Mouse (Mus musculus): ENCODE data around the gene Cacng4. TPM values are rescaled to one million over a fixed set of nuclear protein-coding genes. Genes with fewer than 3 reads are reported as not detected.

The Cacng4 gene
- polyA plus RNA-seq, 1 experiment: 0.14 TPM

DNA sequence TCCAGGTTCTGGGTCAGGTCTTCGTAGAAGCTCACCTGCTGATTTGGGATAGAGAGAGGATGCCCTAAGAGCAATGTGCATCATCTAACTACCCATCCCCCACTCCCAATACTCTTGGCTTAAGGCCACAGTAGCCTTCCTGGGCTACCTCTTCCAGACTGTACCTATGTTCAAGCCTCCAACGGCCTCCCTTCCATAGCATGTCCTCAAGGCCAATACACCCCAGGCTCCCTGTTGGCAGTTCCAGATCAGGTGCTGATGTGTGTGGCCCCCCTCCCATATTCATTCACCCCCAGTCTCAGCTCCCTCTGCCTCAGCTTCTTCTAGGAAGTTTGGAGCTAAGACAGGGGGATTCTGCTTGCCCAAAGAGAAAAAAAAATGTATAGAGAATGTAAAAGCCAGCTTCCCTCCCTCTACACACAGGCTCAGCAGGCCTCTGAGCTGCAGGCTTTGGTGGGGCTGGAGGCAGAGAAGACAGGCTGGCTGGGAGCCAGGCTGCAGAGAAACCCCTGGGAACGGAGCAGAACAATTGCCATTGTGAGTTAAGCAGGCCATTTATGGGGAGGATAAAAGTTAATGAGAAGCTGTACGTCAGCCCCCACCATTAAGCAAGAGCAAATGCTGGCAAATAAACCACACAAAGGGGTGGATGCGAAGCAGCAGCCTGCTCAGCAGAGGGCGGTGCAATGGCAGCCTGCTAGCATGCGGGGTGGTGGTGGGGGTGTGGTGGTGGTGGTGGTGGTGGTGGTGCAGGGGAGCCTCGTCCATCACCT lies 31.5 kb downstream of the Cacng4 start:
- Histone ChIP-seq H3ac (ENCODE audit: control insufficient read depth, insufficient read length) (no peak overlapping the region), H3K36me3 (ENCODE audit: control insufficient read depth, insufficient read depth) (no peaks in the 10 kb centered on the region), H3K4me3 (no peak overlapping the region), H3K4me2 (ENCODE audit: low read depth) (no peak overlapping the region), H3K79me2 (ENCODE audit: control insufficient read depth, insufficient read depth) (no peaks in the 10 kb centered on the region), H3K27me3 (ENCODE audit: control insufficient read depth, insufficient read depth, insufficient read length) (no peaks in the 10 kb centered on the region)
- TF ChIP-seq MYOG (IDR thresholded peaks at IDR 0.05; ENCODE audit: control insufficient read depth in 1 of 3, insufficient read depth in 1 of 3, insufficient read length in 2 of 3, low read depth in 2 of 3) (no peak), TCF3 (IDR thresholded peaks at IDR 0.05; ENCODE audit: insufficient read length, low read depth) (no peak)

DNA sequence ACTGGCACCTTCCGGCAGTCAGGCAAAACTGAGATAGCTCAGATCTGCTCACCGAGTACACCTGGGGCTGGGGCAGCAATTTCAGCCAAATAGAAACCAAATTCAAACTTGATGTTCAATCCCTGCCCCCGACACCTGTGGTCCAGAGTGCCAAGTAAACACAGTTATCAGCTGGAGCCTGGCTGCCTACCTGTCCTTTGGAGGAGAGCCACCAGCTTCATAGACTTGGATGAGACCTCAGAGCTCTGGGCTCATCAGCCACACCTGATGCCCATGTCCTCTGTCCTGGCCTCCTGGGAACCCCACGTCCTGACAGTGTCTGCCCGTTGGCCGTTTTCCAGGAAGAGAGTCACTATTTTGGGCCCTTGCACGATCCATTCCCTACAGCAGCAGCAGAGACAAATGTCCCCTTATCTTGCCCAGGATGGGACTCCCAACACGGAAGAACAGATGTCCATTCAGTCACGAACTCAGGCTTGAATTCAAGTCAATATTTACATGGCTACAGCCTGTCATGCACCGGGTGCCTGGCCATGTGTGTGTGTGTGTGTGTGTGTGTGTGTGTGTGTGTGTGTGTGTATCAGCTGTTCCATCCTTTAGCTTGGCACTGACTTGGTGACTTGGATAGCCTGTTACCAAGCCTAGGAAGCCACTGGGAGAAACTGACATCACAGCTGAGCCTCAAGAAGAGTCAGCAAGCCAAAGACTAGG lies 32.4 kb downstream of the Cacng4 start:
- Histone ChIP-seq H3K4me3 (no peak overlapping the region), H3ac (ENCODE audit: control insufficient read depth, insufficient read length) (no peak overlapping the region), H3K27me3 (ENCODE audit: control insufficient read depth, insufficient read depth, insufficient read length) (no peaks in the 10 kb centered on the region), H3K36me3 (ENCODE audit: control insufficient read depth, insufficient read depth) (no peaks in the 10 kb centered on the region), H3K4me2 (ENCODE audit: low read depth) (no peak overlapping the region), H3K79me2 (ENCODE audit: control insufficient read depth, insufficient read depth) (no peaks in the 10 kb centered on the region)
- no peak for TF ChIP-seq REST (IDR thresholded peaks at IDR 0.05; ENCODE audit: insufficient read depth, insufficient read length)
- peak in 2 of 3 experiments; percentile 38 to 81 for TF ChIP-seq MYOD1 (IDR thresholded peaks at IDR 0.05; ENCODE audit: control insufficient read depth in 1 of 3, insufficient read length in 2 of 3, low read depth in 2 of 3)
- TF ChIP-seq POLR2A (IDR thresholded peaks at IDR 0.05; ENCODE audit: insufficient read length, low read depth): no peak
- no peak for TF ChIP-seq USF1 (IDR thresholded peaks at IDR 0.05; ENCODE audit: low read depth)
- peak; percentile 62 to 84 (median 66) for TF ChIP-seq MYOG (IDR thresholded peaks at IDR 0.05; ENCODE audit: control insufficient read depth in 1 of 3, insufficient read depth in 1 of 3, insufficient read length in 2 of 3, low read depth in 2 of 3)
- TF ChIP-seq TCF12 (IDR thresholded peaks at IDR 0.05; ENCODE audit: insufficient read depth, poor library complexity, severe bottlenecking): no peak
- no peak for TF ChIP-seq SRF (IDR thresholded peaks at IDR 0.05; ENCODE audit: control insufficient read depth, insufficient read length, low read depth)
- no peak for TF ChIP-seq MAX (IDR thresholded peaks at IDR 0.05; ENCODE audit: low read depth)
- no peak for TF ChIP-seq POLR2AphosphoS2 (IDR thresholded peaks at IDR 0.05; ENCODE audit: insufficient read length, low read depth)
- TF ChIP-seq TCF3 (IDR thresholded peaks at IDR 0.05; ENCODE audit: insufficient read length, low read depth): peak; percentile 29
- TF ChIP-seq E2F4 (IDR thresholded peaks at IDR 0.05; ENCODE audit: insufficient read depth): no peak
- TF ChIP-seq CEBPB (IDR thresholded peaks at IDR 0.05; ENCODE audit: insufficient read depth, poor library complexity, severe bottlenecking): no peak

DNA sequence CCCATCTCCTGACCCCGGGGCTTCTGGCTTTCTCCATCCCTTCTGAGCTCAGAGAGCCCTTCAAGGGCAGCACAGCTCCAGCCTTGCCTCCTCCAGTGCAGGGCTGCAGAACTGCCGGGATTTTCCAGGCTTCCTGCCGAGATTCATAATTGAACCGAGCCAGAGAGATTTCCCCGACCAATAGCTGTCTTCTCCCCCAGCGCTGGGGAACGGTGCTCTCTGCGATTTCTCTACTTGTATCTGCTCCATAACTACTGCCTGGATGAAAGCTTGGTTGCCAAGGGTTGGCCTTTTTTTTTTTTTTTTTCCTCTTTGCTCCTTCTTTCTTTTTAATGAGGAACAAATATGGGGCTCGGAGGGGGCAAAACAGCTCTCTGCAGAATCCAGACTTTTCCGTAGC lies 34.4 kb downstream of the Cacng4 start:
- no peaks in the 10 kb centered on the region for H3K36me3 ChIP-seq (ENCODE audit: control insufficient read depth, insufficient read depth)
- H3K27me3 ChIP-seq (ENCODE audit: control insufficient read depth, insufficient read depth, insufficient read length): no peaks in the 10 kb centered on the region
- H3K4me2 ChIP-seq (ENCODE audit: low read depth): no peak overlapping the region
- no peak overlapping the region for H3ac ChIP-seq (ENCODE audit: control insufficient read depth, insufficient read length)
- H3K79me2 ChIP-seq (ENCODE audit: control insufficient read depth, insufficient read depth): no peaks in the 10 kb centered on the region
- no peak overlapping the region for H3K4me3 ChIP-seq
- no peak for TF ChIP-seq TCF12 (IDR thresholded peaks at IDR 0.05; ENCODE audit: insufficient read depth, poor library complexity, severe bottlenecking)

DNA sequence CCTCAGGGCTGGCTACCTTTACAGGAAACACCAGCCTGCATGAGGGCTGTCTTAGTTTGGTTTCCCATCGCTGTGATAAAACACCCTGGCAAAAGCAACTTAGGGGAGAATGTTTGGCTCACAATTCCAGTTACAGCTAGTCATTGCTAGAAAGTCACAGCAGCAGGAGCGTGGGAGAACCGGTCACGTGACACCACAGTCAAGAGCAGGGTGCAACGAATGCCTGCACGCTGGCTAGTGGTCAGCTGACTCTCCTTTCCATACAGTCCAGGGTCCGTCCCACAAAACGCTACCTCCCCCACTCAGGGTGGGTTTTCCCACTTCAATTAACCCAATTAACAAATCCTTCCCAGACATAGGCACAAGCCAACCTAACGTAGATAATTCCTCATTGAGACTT lies 34.8 kb downstream of the Cacng4 start:
- Histone ChIP-seq H3ac (ENCODE audit: control insufficient read depth, insufficient read length) (no peak overlapping the region), H3K4me3 (no peak overlapping the region), H3K79me2 (ENCODE audit: control insufficient read depth, insufficient read depth) (no peaks in the 10 kb centered on the region), H3K4me2 (ENCODE audit: low read depth) (no peak overlapping the region), H3K27me3 (ENCODE audit: control insufficient read depth, insufficient read depth, insufficient read length) (no peaks in the 10 kb centered on the region), H3K36me3 (ENCODE audit: control insufficient read depth, insufficient read depth) (no peaks in the 10 kb centered on the region)
- TF ChIP-seq MYOD1 (IDR thresholded peaks at IDR 0.05; ENCODE audit: control insufficient read depth in 1 of 3, insufficient read length in 2 of 3, low read depth in 2 of 3): no peak
- TF ChIP-seq REST (IDR thresholded peaks at IDR 0.05; ENCODE audit: insufficient read depth, insufficient read length): no peak
- no peak for TF ChIP-seq SRF (IDR thresholded peaks at IDR 0.05; ENCODE audit: control insufficient read depth, insufficient read length, low read depth)
- no peak for TF ChIP-seq POLR2A (IDR thresholded peaks at IDR 0.05; ENCODE audit: insufficient read length, low read depth)
- TF ChIP-seq TCF3 (IDR thresholded peaks at IDR 0.05; ENCODE audit: insufficient read length, low read depth): no peak
- TF ChIP-seq POLR2AphosphoS2 (IDR thresholded peaks at IDR 0.05; ENCODE audit: insufficient read length, low read depth): no peak
- TF ChIP-seq MYOG (IDR thresholded peaks at IDR 0.05; ENCODE audit: control insufficient read depth in 1 of 3, insufficient read depth in 1 of 3, insufficient read length in 2 of 3, low read depth in 2 of 3): no peak
- no peak for TF ChIP-seq CEBPB (IDR thresholded peaks at IDR 0.05; ENCODE audit: insufficient read depth, poor library complexity, severe bottlenecking)
- TF ChIP-seq MAX (IDR thresholded peaks at IDR 0.05; ENCODE audit: low read depth): no peak
- TF ChIP-seq TCF12 (IDR thresholded peaks at IDR 0.05; ENCODE audit: insufficient read depth, poor library complexity, severe bottlenecking): no peak
- no peak for TF ChIP-seq E2F4 (IDR thresholded peaks at IDR 0.05; ENCODE audit: insufficient read depth)

DNA sequence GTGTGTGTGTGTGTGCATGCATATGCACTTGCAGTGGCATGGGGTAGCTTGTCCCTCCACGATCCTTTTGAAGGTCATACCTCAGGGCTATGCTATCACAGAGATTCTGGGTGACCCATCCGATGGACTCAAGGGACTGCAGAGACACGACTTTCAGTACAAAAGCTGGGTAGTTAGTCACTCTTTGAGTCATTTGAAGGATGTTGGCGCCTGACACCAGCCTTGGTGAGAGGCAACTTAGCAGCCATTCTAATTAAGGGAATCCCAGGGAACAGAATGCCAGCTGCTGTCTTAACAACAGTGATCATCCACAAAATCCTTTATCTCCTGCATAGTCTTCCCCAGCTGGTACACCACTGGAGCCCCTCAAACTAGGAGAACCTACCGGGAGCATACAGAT lies 45.2 kb downstream of the Cacng4 start:
- Histone ChIP-seq H3ac (ENCODE audit: control insufficient read depth, insufficient read length) (no peak overlapping the region), H3K27me3 (ENCODE audit: control insufficient read depth, insufficient read depth, insufficient read length) (no peaks in the 10 kb centered on the region), H3K4me2 (ENCODE audit: low read depth) (no peak overlapping the region), H3K4me3 (no peak overlapping the region), H3K79me2 (ENCODE audit: control insufficient read depth, insufficient read depth) (no peaks in the 10 kb centered on the region), H3K36me3 (ENCODE audit: control insufficient read depth, insufficient read depth) (no peaks in the 10 kb centered on the region)
- TF ChIP-seq POLR2AphosphoS2 (IDR thresholded peaks at IDR 0.05; ENCODE audit: insufficient read length, low read depth) (no peak), REST (IDR thresholded peaks at IDR 0.05; ENCODE audit: insufficient read depth, insufficient read length) (no peak), CEBPB (IDR thresholded peaks at IDR 0.05; ENCODE audit: insufficient read depth, poor library complexity, severe bottlenecking) (no peak), MYOG (IDR thresholded peaks at IDR 0.05; ENCODE audit: control insufficient read depth in 1 of 3, insufficient read depth in 1 of 3, insufficient read length in 2 of 3, low read depth in 2 of 3) (no peak), MAX (IDR thresholded peaks at IDR 0.05; ENCODE audit: low read depth) (no peak), MYOD1 (IDR thresholded peaks at IDR 0.05; ENCODE audit: control insufficient read depth in 1 of 3, insufficient read length in 2 of 3, low read depth in 2 of 3) (no peak), USF1 (IDR thresholded peaks at IDR 0.05; ENCODE audit: low read depth) (no peak)

Data from myocyte (in vitro differentiated cells).